In genomic region chr13:99816666-99817065, GRCm38 (mm10) we compare ENCODE assay signal across 15 mouse cellular contexts.
"Had no signal": no experiment of that assay in that cellular context is flagged by ENCODE, and none has a peak within 500 bp of the region (broad histone marks: within the 10 kb centered on the region; RNA-seq: fewer than 3 reads in every experiment).

No protein-coding gene starts in this region.

- H3K4me3 ChIP-seq: liver, embryonic 13.5 days; midbrain, embryonic 15.5 days had no signal

- H3K36me3 ChIP-seq: liver, embryonic 13.5 days; midbrain, embryonic 15.5 days had no signal

- H3K4me2 ChIP-seq: liver, embryonic 13.5 days; midbrain, embryonic 11.5 days; midbrain, embryonic 15.5 days had no signal

- H3K9ac ChIP-seq: liver, embryonic 13.5 days; midbrain, embryonic 15.5 days had no signal

- H3K9me3 ChIP-seq: liver, embryonic 13.5 days; midbrain, embryonic 15.5 days had no signal

- ATAC-seq: intestine, embryonic 16.5 days; lung, postnatal 0 days; midbrain, embryonic 15.5 days had no signal

- H3K27ac ChIP-seq: liver, embryonic 13.5 days; midbrain, embryonic 15.5 days had no signal

- DNase-seq: kidney, adult 18-20 months; kidney, adult 9 months; kidney, postnatal 14 days; kidney, postnatal 4 days; layer of hippocampus, postnatal 36 days; left cerebral cortex, postnatal 4 days; liver, embryonic 13.5 days; lung, adult 2 months; lung, postnatal 36 days; thymus, adult 18-20 months; thymus, postnatal 36 days had no signal

- H3K27me3 ChIP-seq: liver, embryonic 13.5 days; midbrain, embryonic 15.5 days had no signal

- H3K4me1 ChIP-seq: liver, embryonic 13.5 days; midbrain, embryonic 15.5 days had no signal
